In the genomic region with DNA sequence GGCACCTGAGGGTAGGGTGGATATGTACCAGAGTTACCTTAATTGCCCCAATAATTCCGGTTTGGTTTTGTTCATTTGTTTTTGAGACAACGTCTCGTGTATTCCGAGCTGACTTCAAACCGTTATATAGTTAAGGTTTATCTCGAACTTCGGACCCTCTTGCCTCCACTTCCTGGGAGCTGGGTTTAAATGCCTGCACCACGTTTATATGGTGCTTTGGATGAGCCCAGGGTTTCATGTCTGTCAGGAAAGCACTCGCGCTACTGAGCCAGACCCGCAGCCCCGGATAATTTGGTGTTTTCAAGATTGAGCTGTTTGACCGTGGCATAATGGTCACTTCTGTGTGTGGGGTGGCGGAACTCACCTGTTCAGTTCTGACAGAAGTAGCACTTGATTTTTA, we compare ENCODE assay signal across 8 mouse cellular contexts. TPM values are rescaled to one million over a fixed set of nuclear protein-coding genes. Genes with fewer than 3 reads are reported as not detected.
A peak's percentile ranks its signal among the peaks of the same experiment; 100 is the strongest.
DNase-seq lines count a peak whose midpoint lies in the region; ATAC-seq and TF ChIP-seq lines count a peak whose summit lies in the region.
"Had no signal": no experiment of that assay in that cellular context is flagged by ENCODE, and none has a peak within 500 bp of the region (broad histone marks: within the 10 kb centered on the region; RNA-seq: fewer than 3 reads in every experiment).

No protein-coding gene starts in this region.

- no peak for ATAC-seq in lung, postnatal 0 days
- no peak for ATAC-seq in embryonic facial prominence, embryonic 15.5 days (ENCODE audit: insufficient number of reproducible peaks, low FRiP score, low TSS enrichment, low read depth)
- no peak for ATAC-seq in limb, embryonic 11.5 days (ENCODE audit: insufficient number of reproducible peaks, low FRiP score, low TSS enrichment, low read depth)
- no peak for ATAC-seq in stomach, embryonic 14.5 days (ENCODE audit: insufficient number of reproducible peaks, insufficient read depth, low FRiP score, low read depth)
- ATAC-seq in frontal cortex, adult (ENCODE audit: low TSS enrichment) = no peak

- no peak for TF ChIP-seq EP300 in lung, postnatal 0 days (IDR thresholded peaks at IDR 0.05)

- TF ChIP-seq CTCF in lung, postnatal 0 days (IDR thresholded peaks at IDR 0.05) = no peak

- no peak for DNase-seq in lung, postnatal 0 days (ENCODE audit: low spot score)
- no peak for DNase-seq in lung, adult 18-20 months
- no peak for DNase-seq in limb, embryonic 11.5 days (ENCODE audit: low spot score)
- no peak for DNase-seq in cerebellum, adult 9-10 months

- 0 out of 2 replicates have a peak, but pooled peaks cover under 1% of the 10 kb centered on the region for H3K36me3 ChIP-seq in lung, postnatal 0 days (ENCODE audit: insufficient read depth, low read length)
- H3K36me3 ChIP-seq in embryonic facial prominence, embryonic 15.5 days = peaks cover 23% of the 10 kb centered on the region
- H3K36me3 ChIP-seq in limb, embryonic 11.5 days (ENCODE audit: control insufficient read depth, insufficient read depth, low read length) = peaks cover 13% of the 10 kb centered on the region
- peaks cover 27% of the 10 kb centered on the region for H3K36me3 ChIP-seq in stomach, embryonic 14.5 days (ENCODE audit: control insufficient read depth, insufficient read depth, low read length)

- peak overlapping the region; percentile 90 for H3K4me2 ChIP-seq in lung, postnatal 0 days (replicated peaks; ENCODE audit: low read depth, low read length)
- H3K4me2 ChIP-seq in embryonic facial prominence, embryonic 15.5 days (replicated peaks) = peak overlapping the region; percentile 82
- peak overlapping the region; percentile 69 for H3K4me2 ChIP-seq in limb, embryonic 11.5 days (ENCODE audit: low read depth, severe bottlenecking)
- H3K4me2 ChIP-seq in stomach, embryonic 14.5 days (replicated peaks; ENCODE audit: low read depth, low read length) = peak overlapping the region; percentile 84

- no peaks in the 10 kb centered on the region for H3K9me3 ChIP-seq in lung, postnatal 0 days (ENCODE audit: low read length)
- no peaks in the 10 kb centered on the region for H3K9me3 ChIP-seq in embryonic facial prominence, embryonic 15.5 days (replicated peaks)
- H3K9me3 ChIP-seq in limb, embryonic 11.5 days (ENCODE audit: control insufficient read depth, low read length) = no peaks in the 10 kb centered on the region
- H3K9me3 ChIP-seq in stomach, embryonic 14.5 days (ENCODE audit: control insufficient read depth, low read depth, low read length) = no peaks in the 10 kb centered on the region

- H3K27me3 ChIP-seq in lung, postnatal 0 days (replicated peaks; ENCODE audit: insufficient read depth, low read length) = no peaks in the 10 kb centered on the region
- H3K27me3 ChIP-seq in embryonic facial prominence, embryonic 15.5 days = no peaks in the 10 kb centered on the region
- H3K27me3 ChIP-seq in limb, embryonic 11.5 days (ENCODE audit: control insufficient read depth, insufficient read depth, low read length) = no peaks in the 10 kb centered on the region
- no peaks in the 10 kb centered on the region for H3K27me3 ChIP-seq in stomach, embryonic 14.5 days (ENCODE audit: control insufficient read depth, insufficient read depth, low read length)

- H3K4me3 ChIP-seq in lung, postnatal 0 days (ENCODE audit: low read depth, low read length) = peak overlapping the region; percentile 87
- H3K4me3 ChIP-seq in embryonic facial prominence, embryonic 15.5 days (replicated peaks) = peak overlapping the region; percentile 98
- peak overlapping the region; percentile 99 for H3K4me3 ChIP-seq in limb, embryonic 11.5 days (ENCODE audit: low read depth, low read length)
- H3K4me3 ChIP-seq in stomach, embryonic 14.5 days (ENCODE audit: low read depth, low read length) = peak overlapping the region; percentile 97

- 1% methylated on average over 14 of the region's 14 CpGs for whole genome bisulfite sequencing in lung, postnatal 0 days
- WGBS in embryonic facial prominence, embryonic 15.5 days = 2% methylated on average over 14 of the region's 14 CpGs
- WGBS in limb, embryonic 11.5 days = 2% methylated on average over 14 of the region's 14 CpGs
- whole genome bisulfite sequencing in stomach, embryonic 14.5 days = 1% methylated on average over 14 of the region's 14 CpGs

- H3K9ac ChIP-seq in lung, postnatal 0 days (replicated peaks; ENCODE audit: low read depth) = peak overlapping the region; percentile 85
- peak overlapping the region; percentile 91 for H3K9ac ChIP-seq in embryonic facial prominence, embryonic 15.5 days
- H3K9ac ChIP-seq in limb, embryonic 11.5 days (ENCODE audit: low read length) = peak overlapping the region; percentile 95
- peak overlapping the region; percentile 95 for H3K9ac ChIP-seq in stomach, embryonic 14.5 days (replicated peaks; ENCODE audit: low read depth, low read length)

- peaks cover 6% of the 10 kb centered on the region; the same call in 1 of the 2 replicates for H3K4me1 ChIP-seq in lung, postnatal 0 days (ENCODE audit: insufficient read depth, low read depth, low read length)
- H3K4me1 ChIP-seq in embryonic facial prominence, embryonic 15.5 days = peaks cover 14% of the 10 kb centered on the region
- H3K4me1 ChIP-seq in limb, embryonic 11.5 days (ENCODE audit: control insufficient read depth, insufficient read depth, low read length) = peaks cover 3% of the 10 kb centered on the region; the same call in 1 of the 2 replicates
- H3K4me1 ChIP-seq in stomach, embryonic 14.5 days (ENCODE audit: control insufficient read depth, insufficient read depth, low read length) = peaks cover 12% of the 10 kb centered on the region

- H3K27ac ChIP-seq in lung, postnatal 0 days (ENCODE audit: low read length) = no peak overlapping the region
- no peak overlapping the region for H3K27ac ChIP-seq in embryonic facial prominence, embryonic 15.5 days (replicated peaks)
- H3K27ac ChIP-seq in limb, embryonic 11.5 days (replicated peaks; ENCODE audit: low read depth, low read length) = no peak overlapping the region
- H3K27ac ChIP-seq in stomach, embryonic 14.5 days (ENCODE audit: low read length) = peak overlapping the region; percentile 10; the same call in 1 of the 2 replicates

RNA-seq across cellular contexts. Expression of a gene that starts 2.3 kb away (rescaled TPM):
- 58.0 and 59.1 TPM in 2 replicates for polyA plus RNA-seq in lung, postnatal 0 days (2015; fragmentation: Nextera tagmentation; extraction: Ambion mirVana)
- 145 and 158 TPM in 2 replicates for polyA plus RNA-seq in embryonic facial prominence, embryonic 15.5 days (2015; fragmentation: Nextera tagmentation; extraction: Ambion mirVana)
- polyA plus RNA-seq in limb, embryonic 11.5 days (2014; fragmentation: Nextera tagmentation; extraction: Ambion mirVana) = 271 and 274 TPM in 2 replicates
- 166 and 170 TPM in 2 replicates for polyA plus RNA-seq in stomach, embryonic 14.5 days (2014; fragmentation: Nextera tagmentation; extraction: Ambion mirVana)

RNA-seq across cellular contexts. Expression of a gene that starts 17.7 kb away (rescaled TPM):
- polyA plus RNA-seq in lung, postnatal 0 days (2015; fragmentation: Nextera tagmentation; extraction: Ambion mirVana) = not detected in 2 replicates
- not detected in 2 replicates for polyA plus RNA-seq in embryonic facial prominence, embryonic 15.5 days (2015; fragmentation: Nextera tagmentation; extraction: Ambion mirVana)
- not detected in 2 replicates for polyA plus RNA-seq in limb, embryonic 11.5 days (2014; fragmentation: Nextera tagmentation; extraction: Ambion mirVana)
- polyA plus RNA-seq in stomach, embryonic 14.5 days (2014; fragmentation: Nextera tagmentation; extraction: Ambion mirVana) = not detected in 2 replicates
- polyA plus RNA-seq: gonadal fat pad, adult 2 months had no signal

RNA-seq across cellular contexts. Expression of a gene that starts 18.4 kb away (rescaled TPM):
- 164 and 167 TPM in 2 replicates for polyA plus RNA-seq in lung, postnatal 0 days (2015; fragmentation: Nextera tagmentation; extraction: Ambion mirVana)
- polyA plus RNA-seq in embryonic facial prominence, embryonic 15.5 days (2015; fragmentation: Nextera tagmentation; extraction: Ambion mirVana) = 133 and 142 TPM in 2 replicates
- polyA plus RNA-seq in limb, embryonic 11.5 days (2014; fragmentation: Nextera tagmentation; extraction: Ambion mirVana) = 87.7 and 89.7 TPM in 2 replicates
- polyA plus RNA-seq in stomach, embryonic 14.5 days (2014; fragmentation: Nextera tagmentation; extraction: Ambion mirVana) = 92.1 and 101 TPM in 2 replicates

RNA-seq across cellular contexts. Expression of a gene that starts 48.3 kb away (rescaled TPM):
- polyA plus RNA-seq in lung, postnatal 0 days (2015; fragmentation: Nextera tagmentation; extraction: Ambion mirVana) = 22.5 and 23.7 TPM in 2 replicates
- 16.1 and 18.0 TPM in 2 replicates for polyA plus RNA-seq in embryonic facial prominence, embryonic 15.5 days (2015; fragmentation: Nextera tagmentation; extraction: Ambion mirVana)
- polyA plus RNA-seq in limb, embryonic 11.5 days (2014; fragmentation: Nextera tagmentation; extraction: Ambion mirVana) = 23.9 and 27.1 TPM in 2 replicates
- 28.7 and 29.3 TPM in 2 replicates for polyA plus RNA-seq in stomach, embryonic 14.5 days (2014; fragmentation: Nextera tagmentation; extraction: Ambion mirVana)
